Mouse (Mus musculus) CH12.LX (cell line): ENCODE data around the gene Mansc4. TPM values are rescaled to one million over a fixed set of nuclear protein-coding genes. Genes with fewer than 3 reads are reported as not detected.

Experiments
- DNase-seq: peaks from one replicate; pipeline ENCODE4 v3.0.0-alpha.2; 2013; ENCODE audit errors: extremely low read depth
- H3K27ac ChIP-seq: 2 replicates; pipeline ENCODE4 v1.5.1; 2012; ENCODE audit warnings: low read depth, mild to moderate bottlenecking, control low read depth, moderate library complexity; ENCODE audit not compliant: insufficient read depth
- H3K27me3 ChIP-seq: replicated peaks from 2 replicates; pipeline ENCODE3; 2012; ENCODE audit warnings: inconsistent platforms
- H3K36me3 ChIP-seq, 2 experiments: replicated peaks in 1 of 2; 2 replicates each; pipeline versions ENCODE3 to v1.6.1; 2012; ENCODE audit warnings: inconsistent platforms in 1 of 2, low read length in 1 of 2, mild to moderate bottlenecking in 1 of 2, mixed read lengths in 1 of 2, moderate library complexity in 1 of 2; ENCODE audit not compliant: control insufficient read depth in 1 of 2, insufficient read depth in 1 of 2
- H3K4me1 ChIP-seq, 2 experiments: 2 replicates each; pipeline ENCODE4 v1.6.1; 2012; ENCODE audit warnings: inconsistent platforms in 1 of 2, moderate library complexity in 1 of 2; ENCODE audit not compliant: insufficient read depth in 2 of 2, control insufficient read depth in 1 of 2
- H3K4me2 ChIP-seq: 2 replicates; pipeline ENCODE4 v1.6.1; 2012; ENCODE audit warnings: low read depth, mild to moderate bottlenecking, control low read depth; ENCODE audit not compliant: poor library complexity, insufficient read depth, severe bottlenecking
- H3K4me3 ChIP-seq, 3 experiments: fragments of 150-350 bp in 1 of 3; sonication (generic) in 1 of 3; replicated peaks in 1 of 3; 2 replicates each; pipeline versions ENCODE3 to v1.5.1; 2011 to 2012; ENCODE audit warnings: low read depth in 2 of 3, low read length in 2 of 3, mild to moderate bottlenecking in 2 of 3, moderate library complexity in 2 of 3, control low read depth in 1 of 3, improper control_type of control experiment in 1 of 3, inconsistent platforms in 1 of 3, mixed read lengths in 1 of 3; ENCODE audit not compliant: poor library complexity in 1 of 3
- H3K79me2 ChIP-seq: replicated peaks from 2 replicates; pipeline ENCODE4 v1.6.1; 2012; ENCODE audit warnings: mild to moderate bottlenecking, moderate library complexity; ENCODE audit not compliant: control insufficient read depth, poor library complexity, insufficient read depth, severe bottlenecking; ENCODE audit errors: extremely low read depth
- H3K9ac ChIP-seq: 2 replicates; pipeline ENCODE4 v1.6.1; 2012; ENCODE audit warnings: low read depth, mild to moderate bottlenecking, control low read depth, moderate library complexity; ENCODE audit not compliant: insufficient read depth
- H3K9me3 ChIP-seq: replicated peaks from 2 replicates; pipeline ENCODE3; 2012; ENCODE audit warnings: low read length, inconsistent platforms, mixed read lengths
- BHLHE40 ChIP-seq: IDR thresholded peaks from 2 replicates; pipeline ENCODE4 v1.6.1; 2011; ENCODE audit warnings: mild to moderate bottlenecking, low read depth, low read length, improper control_type of control experiment
- CHD1 ChIP-seq: IDR thresholded peaks from 2 replicates; pipeline ENCODE4 v1.6.1; 2012; ENCODE audit warnings: low read depth, low read length, improper control_type of control experiment, inconsistent platforms
- CHD2 ChIP-seq: IDR thresholded peaks from 2 replicates; pipeline ENCODE4 v1.6.1; 2011; ENCODE audit warnings: low read length, improper control_type of control experiment
- CTCF ChIP-seq, 2 experiments: IDR thresholded peaks in 1 of 2; conservative IDR thresholded peaks in 1 of 2; 2 replicates each; pipeline ENCODE4 v1.5.1; 2011 to 2012; ENCODE audit warnings: low read depth in 2 of 2, low read length in 2 of 2, improper control_type of control experiment in 1 of 2, inconsistent platforms in 1 of 2, mild to moderate bottlenecking in 1 of 2, moderate library complexity in 1 of 2
- E2F4 ChIP-seq: IDR thresholded peaks from 2 replicates; pipeline ENCODE4 v1.6.1; 2011; ENCODE audit warnings: low read depth, low read length, improper control_type of control experiment; ENCODE audit not compliant: insufficient replicate concordance
- ELF1 ChIP-seq: IDR thresholded peaks from 2 replicates; pipeline ENCODE4 v1.6.1; 2014; ENCODE audit warnings: low read depth, mild to moderate bottlenecking, inconsistent platforms, low read length, improper control_type of control experiment
- GABPA ChIP-seq: IDR thresholded peaks from 2 replicates; pipeline ENCODE4 v1.6.1; 2012; ENCODE audit warnings: low read depth, low read length, improper control_type of control experiment, inconsistent platforms; ENCODE audit not compliant: insufficient replicate concordance
- HCFC1 ChIP-seq: IDR thresholded peaks from 2 replicates; pipeline ENCODE4 v1.6.1; 2012; ENCODE audit warnings: low read depth, mild to moderate bottlenecking, inconsistent platforms, low read length, improper control_type of control experiment
- JUND ChIP-seq: conservative IDR thresholded peaks from 2 replicates; pipeline ENCODE4 v1.6.1; 2011; ENCODE audit warnings: low read depth, low read length, improper control_type of control experiment
- MAFK ChIP-seq: IDR thresholded peaks from 2 replicates; pipeline ENCODE4 v1.6.1; 2011; ENCODE audit warnings: low read length, improper control_type of control experiment; ENCODE audit not compliant: insufficient replicate concordance
- MAX ChIP-seq: IDR thresholded peaks from 2 replicates; pipeline ENCODE4 v1.6.1; 2011; ENCODE audit warnings: low read length, improper control_type of control experiment
- MXI1 ChIP-seq: IDR thresholded peaks from 2 replicates; pipeline ENCODE4 v1.6.1; 2011; ENCODE audit warnings: mild to moderate bottlenecking, low read depth, low read length, improper control_type of control experiment
- MYC ChIP-seq: IDR thresholded peaks from 2 replicates; pipeline ENCODE4 v1.6.1; 2011; ENCODE audit warnings: low read depth, mild to moderate bottlenecking, improper control_type of control experiment, low read length
- NELFE ChIP-seq: IDR thresholded peaks from 2 replicates; pipeline ENCODE4 v1.6.1; 2011; ENCODE audit warnings: low read depth, low read length, improper control_type of control experiment
- NRF1 ChIP-seq: IDR thresholded peaks from 2 replicates; pipeline ENCODE4 v1.6.1; 2014; ENCODE audit warnings: low read depth, mild to moderate bottlenecking, inconsistent platforms, low read length, improper control_type of control experiment, moderate library complexity
- PAX5 ChIP-seq: IDR thresholded peaks from 2 replicates; pipeline ENCODE4 v1.6.1; 2012; ENCODE audit warnings: low read length, inconsistent platforms, mixed read lengths
- POLR2A ChIP-seq: IDR thresholded peaks from 2 replicates; pipeline ENCODE4 v1.6.1; 2011; ENCODE audit warnings: low read depth, mild to moderate bottlenecking, improper control_type of control experiment, low read length
- RAD21 ChIP-seq: IDR thresholded peaks from 2 replicates; pipeline ENCODE4 v1.6.1; 2011; ENCODE audit warnings: low read depth, mild to moderate bottlenecking, low read length, improper control_type of control experiment, moderate library complexity
- RCOR1 ChIP-seq: conservative IDR thresholded peaks from 2 replicates; pipeline ENCODE4 v1.6.1; 2012; ENCODE audit warnings: low read depth, mild to moderate bottlenecking, inconsistent platforms, low read length, improper control_type of control experiment
- SMC3 ChIP-seq: IDR thresholded peaks from 2 replicates; pipeline ENCODE4 v1.6.1; 2011; ENCODE audit warnings: low read depth, low read length, improper control_type of control experiment
- TBP ChIP-seq: conservative IDR thresholded peaks from 2 replicates; pipeline ENCODE4 v1.6.1; 2011; ENCODE audit warnings: low read depth, low read length, improper control_type of control experiment
- TCF12 ChIP-seq: IDR thresholded peaks from 2 replicates; pipeline ENCODE4 v1.6.1; 2014; ENCODE audit warnings: low read depth, mild to moderate bottlenecking, inconsistent platforms, low read length, improper control_type of control experiment
- USF2 ChIP-seq: conservative IDR thresholded peaks from 2 replicates; pipeline ENCODE4 v1.6.1; 2011; ENCODE audit warnings: low read depth, low read length, improper control_type of control experiment
- ZC3H11A ChIP-seq: IDR thresholded peaks from 2 replicates; pipeline ENCODE4 v1.6.1; 2012; ENCODE audit warnings: low read depth, mild to moderate bottlenecking, inconsistent platforms, low read length, improper control_type of control experiment
- ZKSCAN1 ChIP-seq: IDR thresholded peaks from 2 replicates; pipeline ENCODE4 v1.6.1; 2012; ENCODE audit warnings: low read depth, inconsistent platforms, low read length, improper control_type of control experiment, borderline replicate concordance
- ZMIZ1 ChIP-seq: IDR thresholded peaks from 2 replicates; pipeline ENCODE4 v1.6.1; 2012; ENCODE audit warnings: low read depth, mild to moderate bottlenecking, inconsistent platforms, low read length, improper control_type of control experiment
- ZNF384 ChIP-seq: IDR thresholded peaks from 2 replicates; pipeline ENCODE4 v1.6.1; 2012; ENCODE audit warnings: low read depth, low read length, improper control_type of control experiment, inconsistent platforms
- dilution Hi-C: fragments of 300-500 bp; cut with MboI; formaldehyde crosslinking; loops from 2 replicates; pipeline ENCODE4 v1.14.3; 2020; ENCODE audit warnings: low sequenced_read_pairs; ENCODE audit not compliant: extremely low pct_unique_long_range_greater_than_20kb, extremely low pct_ligation_motif_present
- in situ Hi-C: fragments of 300-500 bp; cut with MboI; formaldehyde crosslinking; loops from 3 replicates; pipeline ENCODE4 v1.14.3; 2019; ENCODE audit warnings: low sequenced_read_pairs, low pct_ligation_motif_present, low pct_unique_long_range_greater_than_20kb, mixed read lengths
- polyA plus RNA-seq: library from polyadenylated mRNA; unstranded; fragments of >175 nt; gene quantifications from 2 replicates; pipeline ENCODE4 v1.2.1, GENCODE M21; 2012; ENCODE audit warnings: low read depth; ENCODE audit not compliant: insufficient read length
- total RNA-seq, 2 experiments: library from RNA; depleted of rRNA; stranded (reverse); fragments of 300-350 nt in 1 of 2; fragments of >200 nt in 1 of 2; gene quantifications; 2 replicates each; pipeline ENCODE4 v1.2.3; 2012 to 2014

The Mansc4 gene
- total RNA-seq (2012; rRNA removed), result not detected in 2 replicates
- total RNA-seq (2014; rRNA removed), result not detected in 2 replicates
- 0.20 TPM in 1 of 2 replicates, not detected in the other for polyA plus RNA-seq

GRCm38 (mm10) chr6:147086594-147087225, at the start of gene Mansc4:
TSS of gene Mansc4 (minus strand) at chr6:147087032.
- Histone ChIP-seq H3K79me2 (peaks cover 1% of the 10 kb centered on the region), H3K4me2 (no peak within 1 kb of the TSS), H3K4me3 (no peak within 1 kb of the TSS), H3K9ac (no peak within 1 kb of the TSS), H3K4me1 (peaks cover 6 to 17% of the 10 kb centered on the region in 2 experiments; a peak in 3 of 4 replicates)
- no peak for TF ChIP-seq POLR2A
- TF ChIP-seq CHD2, result no peak
- TF ChIP-seq NRF1, result no peak
- no peak for TF ChIP-seq TBP
- TF ChIP-seq MYC, result no peak
- no peak for TF ChIP-seq E2F4
- TF ChIP-seq USF2, result no peak
- no peak for TF ChIP-seq SMC3
- TF ChIP-seq RCOR1, result no peak
- no peak for TF ChIP-seq ZMIZ1
- no peak for TF ChIP-seq ELF1
- TF ChIP-seq CTCF (conservative IDR thresholded peaks at IDR 0.05 in 1 of 2, IDR thresholded peaks at IDR 0.05 in 1 of 2; ENCODE audit: low read depth in 2 of 2, low read length in 2 of 2), result no peak
- TF ChIP-seq HCFC1, result no peak
- TF ChIP-seq, all 38 proteins: peak for 0
- H3K36me3 ChIP-seq, result no peaks in the 10 kb centered on the region
- no peak within 1 kb of the TSS for H3K27ac ChIP-seq
- no peaks in the 10 kb centered on the region for H3K9me3 ChIP-seq
- no peaks in the 10 kb centered on the region for H3K27me3 ChIP-seq
- dilution Hi-C loops, result no loop called here
- DNase-seq, result no peak
- in situ Hi-C loops, result no loop called here

GRCm38 (mm10) chr6:147127239-147127638, 40.4 kb upstream of the Mansc4 start:
- in situ Hi-C loops (no loop called here), dilution Hi-C loops (no loop called here)
- no peaks in the 10 kb centered on the region for H3K36me3 ChIP-seq
- H3K4me3 ChIP-seq, result no peak overlapping the region
- no peaks in the 10 kb centered on the region for H3K79me2 ChIP-seq
- H3K4me2 ChIP-seq, result no peak overlapping the region
- H3K4me1 ChIP-seq, result peaks cover 8 to 10% of the 10 kb centered on the region in 2 experiments
- H3K27ac ChIP-seq, result no peak overlapping the region
- H3K27me3 ChIP-seq, result no peaks in the 10 kb centered on the region
- no peak overlapping the region for H3K9ac ChIP-seq
- no peak for DNase-seq
- no peaks in the 10 kb centered on the region for H3K9me3 ChIP-seq
- TF ChIP-seq ZKSCAN1 (no peak), RCOR1 (no peak), HCFC1 (no peak), ZC3H11A (no peak), MAFK (no peak), ZNF384 (no peak), BHLHE40 (no peak), ELF1 (no peak), NRF1 (no peak), POLR2A (no peak), MXI1 (no peak), JUND (no peak), MAX (no peak), GABPA (no peak), NELFE (no peak), CHD1 (no peak), TCF12 (no peak), PAX5 (no peak), RAD21 (no peak)
